Mouse (Mus musculus): ENCODE results near the gene Kctd21. TPM values are rescaled to one million over a fixed set of nuclear protein-coding genes. Genes with fewer than 3 reads are reported as not detected.

Kctd21 gene
- total and polyA plus RNA-seq, 3 experiments = 0.19 to 0.81 (median 0.46) TPM

DNA sequence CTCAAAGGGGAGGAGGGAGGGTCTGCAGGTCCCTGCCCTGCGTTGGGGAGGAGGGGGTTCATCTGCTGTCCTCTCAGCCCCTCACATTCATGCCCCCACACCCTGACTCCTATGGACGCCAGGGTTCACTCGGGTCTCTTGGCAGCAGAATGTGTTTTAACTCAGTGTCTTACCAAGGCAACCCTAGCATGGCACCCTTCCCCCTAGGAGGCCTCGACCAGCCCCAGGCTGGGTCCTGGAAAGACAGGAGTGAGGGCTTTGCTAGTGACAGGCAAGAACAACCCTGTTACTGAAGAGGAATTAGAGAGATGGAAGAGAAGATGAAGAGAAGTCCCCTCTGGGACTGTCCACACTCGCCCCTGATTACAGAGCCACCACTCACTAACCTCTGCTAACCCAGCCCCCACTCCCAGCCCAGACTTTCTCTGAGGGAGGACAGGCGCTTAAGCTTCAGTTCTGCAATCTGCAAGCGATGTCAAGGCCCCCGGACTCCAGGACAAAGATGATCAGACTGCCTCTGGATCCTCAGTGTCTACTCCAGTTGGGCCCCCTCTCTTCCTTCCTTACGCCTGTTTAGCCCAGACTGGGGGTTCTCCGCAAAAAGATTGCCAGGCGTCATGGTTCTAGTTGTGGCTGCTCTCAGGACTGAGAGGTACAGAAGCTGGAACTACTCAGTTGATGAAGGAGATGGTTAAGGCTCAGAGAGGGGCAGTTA lies 1.0 kb upstream of the Kctd21 start:
- Histone ChIP-seq H3K9me3 (replicated peaks; ENCODE audit: low read length) (no peaks in the 10 kb centered on the region), H3K79me2 (replicated peaks; ENCODE audit: control insufficient read depth, extremely low read depth, insufficient read depth, poor library complexity, severe bottlenecking) (no peaks in the 10 kb centered on the region), H3K4me3 (replicated peaks in 1 of 3; ENCODE audit: low read depth in 2 of 3, low read length in 2 of 3, poor library complexity in 1 of 3) (peak overlapping the region; percentile 65 to 84 (median 69)), H3K27me3 (replicated peaks) (no peaks in the 10 kb centered on the region), H3K4me2 (ENCODE audit: insufficient read depth, low read depth, poor library complexity, severe bottlenecking) (peak overlapping the region; percentile 33), H3K9ac (ENCODE audit: insufficient read depth, low read depth) (no peak overlapping the region; the same call in 1 of the 2 replicates), H3K4me1 (ENCODE audit: control insufficient read depth in 1 of 2, insufficient read depth in 2 of 2) (peaks cover 6 to 23% of the 10 kb centered on the region in 2 experiments), H3K27ac (ENCODE audit: insufficient read depth, low read depth) (no peak overlapping the region), H3K36me3 (replicated peaks in 1 of 2; ENCODE audit: control insufficient read depth in 1 of 2, insufficient read depth in 1 of 2, low read length in 1 of 2) (no peaks in the 10 kb centered on the region)
- DNase-seq (ENCODE audit: extremely low read depth) = no peak
- dilution Hi-C loops (cut with MboI; ENCODE audit: extremely low pct_ligation_motif_present, extremely low pct_unique_long_range_greater_than_20kb, low sequenced_read_pairs) = no loop called here
- TF ChIP-seq MEF2A (IDR thresholded peaks at IDR 0.05; ENCODE audit: borderline replicate concordance, low read depth, low read length) (no peak), CHD1 (IDR thresholded peaks at IDR 0.05; ENCODE audit: low read depth, low read length) (no peak)
- in situ Hi-C loops (cut with MboI; ENCODE audit: low pct_ligation_motif_present, low pct_unique_long_range_greater_than_20kb, low sequenced_read_pairs) = no loop called here

GRCm38 (mm10) chr7:97332667-97333041 lies 527 bp downstream of the Kctd21 start:
- peak overlapping the region; percentile 48; the same call in 1 of the 2 replicates for H3K4me2 ChIP-seq (ENCODE audit: insufficient read depth, low read depth, poor library complexity, severe bottlenecking)
- H3K4me3 ChIP-seq (replicated peaks in 1 of 3; ENCODE audit: low read depth in 2 of 3, low read length in 2 of 3, poor library complexity in 1 of 3) = peak overlapping the region; percentile 69 to 84 (median 70)
- H3K27me3 ChIP-seq (replicated peaks) = no peaks in the 10 kb centered on the region
- H3K36me3 ChIP-seq (replicated peaks in 1 of 2; ENCODE audit: control insufficient read depth in 1 of 2, insufficient read depth in 1 of 2, low read length in 1 of 2) = no peaks in the 10 kb centered on the region
- in situ Hi-C loops (cut with MboI; ENCODE audit: low pct_ligation_motif_present, low pct_unique_long_range_greater_than_20kb, low sequenced_read_pairs) = no loop called here
- no peak for DNase-seq (ENCODE audit: extremely low read depth)
- H3K4me1 ChIP-seq (ENCODE audit: control insufficient read depth in 1 of 2, insufficient read depth in 2 of 2) = peaks cover 6 to 31% of the 10 kb centered on the region in 2 experiments
- no peaks in the 10 kb centered on the region for H3K79me2 ChIP-seq (replicated peaks; ENCODE audit: control insufficient read depth, extremely low read depth, insufficient read depth, poor library complexity, severe bottlenecking)
- H3K9ac ChIP-seq (ENCODE audit: insufficient read depth, low read depth) = peak overlapping the region; percentile 34
- dilution Hi-C loops (cut with MboI; ENCODE audit: extremely low pct_ligation_motif_present, extremely low pct_unique_long_range_greater_than_20kb, low sequenced_read_pairs) = no loop called here
- no peaks in the 10 kb centered on the region for H3K9me3 ChIP-seq (replicated peaks; ENCODE audit: low read length)
- H3K27ac ChIP-seq (ENCODE audit: insufficient read depth, low read depth) = no peak overlapping the region
- no peak for TF ChIP-seq POLR2AphosphoS2 (IDR thresholded peaks at IDR 0.05; ENCODE audit: low read depth, low read length)
- 0 out of 2 replicates have a peak, but pooled peaks have one; percentile 19 for TF ChIP-seq NELFE (IDR thresholded peaks at IDR 0.05; ENCODE audit: low read depth, low read length)

- Histone ChIP-seq H3K4me2 (ENCODE audit: insufficient read depth, low read depth, poor library complexity, severe bottlenecking) (no peak overlapping the region), H3K9me3 (replicated peaks; ENCODE audit: low read length) (no peaks in the 10 kb centered on the region), H3K27ac (ENCODE audit: insufficient read depth, low read depth) (no peak overlapping the region), H3K79me2 (replicated peaks; ENCODE audit: control insufficient read depth, extremely low read depth, insufficient read depth, poor library complexity, severe bottlenecking) (no peaks in the 10 kb centered on the region), H3K4me3 (replicated peaks in 1 of 3; ENCODE audit: low read depth in 2 of 3, low read length in 2 of 3, poor library complexity in 1 of 3) (no peak overlapping the region), H3K36me3 (replicated peaks in 1 of 2; ENCODE audit: control insufficient read depth in 1 of 2, insufficient read depth in 1 of 2, low read length in 1 of 2) (no peaks in the 10 kb centered on the region), H3K4me1 (ENCODE audit: control insufficient read depth in 1 of 2, insufficient read depth in 2 of 2) (peaks cover 6 to 37% of the 10 kb centered on the region in 2 experiments), H3K9ac (ENCODE audit: insufficient read depth, low read depth) (no peak overlapping the region), H3K27me3 (replicated peaks) (no peaks in the 10 kb centered on the region)
- TF ChIP-seq MYC (IDR thresholded peaks at IDR 0.05; ENCODE audit: low read depth, low read length) (no peak), SIN3A (IDR thresholded peaks at IDR 0.05; ENCODE audit: low read length) (no peak)
- dilution Hi-C loops (cut with MboI; ENCODE audit: extremely low pct_ligation_motif_present, extremely low pct_unique_long_range_greater_than_20kb, low sequenced_read_pairs) = no loop called here
- no peak for DNase-seq (ENCODE audit: extremely low read depth)
- in situ Hi-C loops (cut with MboI; ENCODE audit: low pct_ligation_motif_present, low pct_unique_long_range_greater_than_20kb, low sequenced_read_pairs) = no loop called here
Observed at GRCm38 (mm10) chr7:97333113-97333898, 1.2 kb downstream of the Kctd21 start.
